Mouse (Mus musculus) adrenal gland, adult (tissue): ENCODE results near the gene Cep135.

Experiments used
- DNase-seq, 2 experiments: peaks; one replicate each; pipeline ENCODE4 v3.0.0; 2022 to 2023; ENCODE audit warnings: low spot score in 1 of 2; ENCODE audit not compliant: inconsistent age in 2 of 2

Cep135 gene

DNA sequence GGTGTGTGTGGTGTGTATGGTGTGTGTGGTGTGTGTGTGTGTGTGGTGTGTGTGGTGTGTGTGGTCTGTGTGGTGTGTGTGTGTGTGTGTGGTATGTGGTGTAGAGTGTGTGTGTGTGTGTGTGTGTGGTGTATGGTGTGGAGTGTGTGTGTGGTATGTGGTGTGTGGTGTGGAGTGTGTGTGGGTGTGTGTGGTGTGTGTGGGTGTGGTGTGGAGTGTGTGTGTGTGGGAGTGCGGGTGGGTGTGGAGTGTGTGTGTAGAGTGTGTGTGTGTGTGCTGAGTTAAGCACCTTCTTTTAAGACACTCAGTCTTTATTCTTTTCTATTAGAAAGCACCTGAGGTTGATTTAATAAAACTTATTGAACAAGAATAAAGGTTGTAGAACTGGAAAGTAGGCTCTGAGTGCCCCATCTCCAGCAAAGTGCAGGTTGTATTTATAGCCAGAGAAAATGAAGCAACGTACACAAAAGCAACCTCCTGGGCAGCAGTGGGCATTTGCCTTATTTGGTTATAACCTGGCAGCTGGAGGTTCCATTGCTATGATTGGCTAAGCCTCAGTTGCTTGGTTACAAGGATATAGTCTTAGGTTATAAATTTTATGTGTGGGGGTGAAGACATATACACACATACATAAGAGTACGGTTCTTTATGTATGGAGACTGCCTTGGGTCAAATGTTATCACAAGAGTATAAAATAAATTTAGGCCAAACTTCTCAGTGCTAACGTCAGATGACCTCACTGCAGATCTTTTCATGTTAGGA lies 93.6 kb downstream of the Cep135 start:
- DNase-seq, result no peak

DNA sequence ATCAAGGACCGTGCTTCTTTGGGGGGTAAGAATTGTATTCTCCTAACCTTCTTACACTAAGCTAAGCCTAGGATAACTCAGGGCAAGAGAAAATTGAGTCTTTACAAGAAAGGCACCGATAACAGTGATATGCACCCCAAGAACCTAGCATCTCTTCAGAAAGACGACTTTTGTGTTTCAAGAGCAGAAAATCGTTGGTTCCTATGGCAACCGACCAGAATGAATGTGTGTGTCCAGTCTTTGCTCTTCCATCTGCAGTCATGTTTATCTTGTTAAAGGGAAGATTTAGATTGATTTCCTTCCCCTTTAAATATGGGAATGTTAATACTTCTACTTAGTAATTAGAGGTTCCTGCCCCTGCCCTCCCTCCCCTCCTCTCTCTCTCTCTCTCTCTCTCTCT lies 95.0 kb downstream of the Cep135 start:
- DNase-seq, result no peak

DNA sequence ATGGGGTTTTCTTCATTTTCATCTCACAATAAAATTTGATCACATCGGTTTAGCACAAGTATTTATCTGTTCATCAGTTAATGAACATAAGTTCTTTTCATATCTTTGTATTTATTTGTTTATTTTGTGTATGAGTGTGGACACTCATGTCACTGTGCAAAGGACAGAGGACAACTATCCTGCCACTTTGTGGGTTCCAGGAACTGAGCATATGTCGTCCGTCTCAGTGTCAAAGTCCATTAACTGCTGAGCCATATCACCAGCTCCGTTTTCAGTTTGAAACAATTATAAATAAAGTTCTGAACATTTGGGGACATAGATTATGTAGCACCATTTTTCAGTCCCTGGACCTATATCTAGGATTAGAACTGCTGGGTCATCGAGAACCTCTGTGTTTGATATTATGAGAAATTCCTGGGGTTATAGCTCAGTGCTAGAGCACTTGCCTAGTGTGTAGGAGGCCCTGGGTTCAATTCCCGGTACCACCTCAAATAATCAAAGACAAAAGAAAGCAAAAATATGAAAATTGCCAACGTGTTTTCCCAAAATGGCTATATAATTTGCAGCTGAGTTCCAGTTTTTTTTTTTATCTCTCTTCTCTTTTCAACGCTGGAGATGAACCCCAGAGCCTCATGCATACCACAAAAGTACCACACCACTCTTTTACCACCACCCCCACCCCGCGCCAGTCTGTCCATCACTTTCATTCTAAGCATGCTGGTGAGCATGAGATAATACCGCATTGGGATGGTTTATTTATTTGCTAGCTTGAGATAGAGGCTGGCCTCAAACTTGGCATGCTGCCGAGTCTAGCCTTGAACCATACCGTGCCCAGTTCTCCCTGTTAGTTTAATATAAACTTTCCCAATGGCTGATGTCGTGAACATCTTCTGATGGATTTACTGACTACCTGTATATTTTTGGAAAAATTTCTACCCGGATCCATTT lies 96.4 kb downstream of the Cep135 start:
- DNase-seq, result peak; percentile 34 to 51

DNA sequence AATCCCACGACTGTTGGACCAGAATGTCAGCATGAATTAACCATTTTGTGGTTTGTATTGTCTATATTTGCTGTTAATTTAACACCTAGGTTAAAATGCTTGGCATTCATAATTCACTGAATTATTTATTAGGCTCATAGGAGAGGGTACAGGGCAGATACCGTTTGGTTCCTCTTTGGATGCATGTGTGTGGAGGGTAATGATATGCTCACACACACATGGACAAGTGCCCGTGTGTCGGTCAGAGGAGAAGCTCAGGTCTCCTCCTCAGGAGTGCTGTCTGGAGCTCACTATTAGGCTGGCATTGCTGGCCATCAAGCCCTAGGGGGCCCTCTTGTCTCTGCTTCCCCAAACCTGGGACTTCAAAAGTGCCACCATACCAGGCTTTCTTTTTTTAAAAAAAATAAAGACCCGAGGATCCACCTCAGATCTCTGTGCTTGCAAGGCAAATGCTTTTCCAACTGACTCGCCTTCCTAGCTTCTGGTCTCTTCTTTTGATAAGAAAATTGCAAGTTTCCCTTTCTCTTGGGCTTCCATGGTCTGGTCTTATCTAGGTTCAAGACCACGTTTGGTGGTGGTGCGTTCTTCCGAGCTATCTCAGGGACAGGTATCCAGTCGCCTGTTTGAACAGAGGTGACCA lies 99.6 kb downstream of the Cep135 start:
- DNase-seq, result no peak

DNA sequence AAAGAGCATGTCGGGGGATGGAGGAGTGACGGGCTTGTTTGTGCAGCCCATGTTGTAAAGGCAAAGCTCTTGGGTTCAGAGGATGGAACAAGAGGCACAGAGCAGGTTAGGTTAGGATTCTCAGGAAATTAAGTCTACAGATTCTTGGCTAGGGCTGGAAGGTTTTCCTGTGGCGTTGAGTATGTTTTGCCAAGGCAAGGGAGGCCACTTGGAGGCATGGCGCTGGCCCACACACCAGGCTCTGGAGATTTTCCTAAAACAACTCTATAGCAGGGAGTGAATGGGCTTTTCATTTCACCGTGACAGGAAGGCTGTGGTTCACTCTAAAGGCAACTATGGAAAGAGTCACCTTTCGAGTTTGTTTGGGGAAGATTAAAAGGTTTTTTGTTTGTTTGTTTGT lies 100.1 kb downstream of the Cep135 start:
- DNase-seq, result no peak

DNA sequence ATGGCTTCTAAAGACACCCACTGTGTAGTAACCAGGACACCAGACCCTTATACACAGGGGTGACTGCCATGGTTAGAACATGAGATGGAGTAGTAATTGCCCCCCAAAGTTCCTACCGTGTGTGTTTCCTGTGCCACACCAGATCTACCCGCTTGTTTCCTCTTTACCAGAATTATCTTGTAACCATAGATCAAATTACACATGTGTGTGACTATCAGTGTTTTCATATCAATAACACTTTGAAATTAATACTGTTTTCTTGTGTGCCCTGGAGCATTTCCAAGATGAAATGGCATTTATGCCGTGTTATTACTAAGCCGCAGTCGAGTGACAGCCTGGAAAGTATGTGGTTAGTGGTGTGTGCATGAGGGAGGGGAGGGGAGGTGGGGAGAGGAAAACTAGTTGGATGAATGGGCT lies 101.7 kb downstream of the Cep135 start:
- no peak for DNase-seq

DNA sequence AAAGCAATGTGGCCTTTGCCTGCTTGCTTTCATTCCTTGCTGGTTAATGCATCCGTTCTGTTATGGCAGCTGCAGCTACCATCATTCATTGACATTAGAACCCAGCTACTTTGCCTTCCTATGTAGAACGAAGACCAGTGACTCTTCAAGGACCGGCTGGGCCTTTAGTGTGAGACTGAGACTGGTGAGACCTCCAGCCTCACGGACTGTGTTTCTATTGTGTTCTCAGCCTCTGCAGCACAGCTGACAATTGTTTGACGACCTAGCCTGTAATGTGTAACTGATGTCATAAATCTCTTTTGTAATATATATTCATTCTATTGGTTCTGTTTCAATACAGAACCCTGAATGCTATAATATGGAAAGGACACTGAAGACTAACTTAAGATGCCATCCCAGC lies 102.8 kb downstream of the Cep135 start:
- DNase-seq, result no peak

DNA sequence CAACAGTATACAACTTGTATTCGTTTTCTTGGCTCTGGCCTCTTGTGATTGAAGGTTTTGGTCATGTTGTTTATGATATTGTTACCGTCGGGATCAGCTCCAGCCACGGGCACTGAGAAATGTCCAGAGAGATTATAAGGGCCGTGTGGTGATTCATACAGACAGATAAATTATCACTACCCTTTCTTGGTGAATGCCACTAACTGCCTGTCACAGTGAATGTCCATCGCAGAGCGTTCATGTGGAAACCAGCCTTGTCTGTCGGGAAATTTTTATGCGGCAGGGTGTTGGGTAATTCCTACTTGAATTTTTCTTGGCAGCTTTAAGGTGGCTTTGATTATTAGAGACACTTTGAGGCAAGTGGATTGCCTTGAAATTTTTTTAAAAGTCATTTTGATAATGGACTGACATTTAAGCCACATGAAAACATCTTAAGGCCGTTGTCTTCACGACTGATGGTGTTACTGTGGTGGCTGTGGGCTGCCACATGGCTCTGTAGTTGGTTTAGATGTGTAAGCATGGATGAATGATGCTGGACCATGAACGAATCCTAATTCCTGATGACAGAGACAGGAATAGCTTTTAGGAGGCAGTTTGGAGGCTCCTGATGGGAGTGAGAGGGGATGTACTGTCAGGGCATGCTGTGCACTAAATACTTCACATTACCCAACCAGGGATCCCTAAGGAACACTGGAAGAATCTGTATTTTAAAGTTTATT lies 103.4 kb downstream of the Cep135 start:
- DNase-seq, result peak in 1 of 2 experiments; percentile 71
